In genomic region chr13:14026154-14026820, GRCm38 (mm10) we compare ENCODE assay signal across 20 mouse cellular contexts.
"Had no signal": no experiment of that assay in that cellular context is flagged by ENCODE, and none has a peak within 500 bp of the region (broad histone marks: within the 10 kb centered on the region; RNA-seq: fewer than 3 reads in every experiment).

No protein-coding gene starts in this region.

- H3K27me3 ChIP-seq: limb, embryonic 12.5 days; limb, embryonic 15.5 days; midbrain, embryonic 12.5 days; midbrain, embryonic 15.5 days; neural tube, embryonic 12.5 days; neural tube, embryonic 15.5 days had no signal

- H3K9ac ChIP-seq: limb, embryonic 12.5 days; limb, embryonic 15.5 days; midbrain, embryonic 12.5 days; midbrain, embryonic 15.5 days; neural tube, embryonic 12.5 days; neural tube, embryonic 15.5 days had no signal

- ATAC-seq: midbrain, embryonic 15.5 days had no signal

- H3K4me1 ChIP-seq: limb, embryonic 12.5 days; limb, embryonic 15.5 days; midbrain, embryonic 12.5 days; midbrain, embryonic 15.5 days; neural tube, embryonic 12.5 days; neural tube, embryonic 15.5 days had no signal

- H3K4me2 ChIP-seq: limb, embryonic 12.5 days; limb, embryonic 15.5 days; midbrain, embryonic 12.5 days; midbrain, embryonic 15.5 days; neural tube, embryonic 12.5 days; neural tube, embryonic 15.5 days had no signal

- H3K27ac ChIP-seq: limb, embryonic 12.5 days; limb, embryonic 15.5 days; midbrain, embryonic 12.5 days; midbrain, embryonic 15.5 days; neural tube, embryonic 12.5 days; neural tube, embryonic 15.5 days; stomach, postnatal 0 days had no signal

- H3K4me3 ChIP-seq: limb, embryonic 12.5 days; limb, embryonic 15.5 days; midbrain, embryonic 12.5 days; midbrain, embryonic 15.5 days; neural tube, embryonic 12.5 days; neural tube, embryonic 15.5 days had no signal

- H3K9me3 ChIP-seq: limb, embryonic 12.5 days; limb, embryonic 15.5 days; midbrain, embryonic 12.5 days; midbrain, embryonic 15.5 days; neural tube, embryonic 12.5 days; neural tube, embryonic 15.5 days had no signal

- DNase-seq: kidney, adult 18-20 months; kidney, adult 9 months; kidney, postnatal 14 days; kidney, postnatal 4 days; left cerebral cortex, postnatal 4 days; lung, adult 2 months; lung, postnatal 14 days; lung, postnatal 4 days; right cerebral cortex, adult 18-20 months; right cerebral cortex, postnatal 14 days; right cerebral cortex, postnatal 4 days; thymus, adult 2 months; thymus, postnatal 25 days had no signal
